18 mouse cellular contexts compared by ENCODE assay signal in genomic region chr19:48651617-48652016, GRCm38 (mm10).
DNase-seq lines count a peak whose midpoint lies in the region; ATAC-seq lines count a peak whose summit lies in the region.
"Had no signal": no experiment of that assay in that cellular context is flagged by ENCODE, and none has a peak within 500 bp of the region (broad histone marks: within the 10 kb centered on the region; RNA-seq: fewer than 3 reads in every experiment).

No protein-coding gene starts in this region.

- no peak overlapping the region for H3K27ac ChIP-seq in forebrain, embryonic 14.5 days (ENCODE audit: low read depth, low read length)
- no peak overlapping the region for H3K27ac ChIP-seq in forebrain, embryonic 11.5 days (ENCODE audit: low read depth, low read length)
- no peak overlapping the region for H3K27ac ChIP-seq in heart, embryonic 10.5 days
- H3K27ac ChIP-seq: gastrocnemius, adult 2 months; hindbrain, embryonic 15.5 days; kidney, postnatal 0 days; liver, embryonic 12.5 days; macrophage had no signal

- DNase-seq in forebrain, embryonic 14.5 days (ENCODE audit: low spot score): peak; percentile 57
- DNase-seq in forebrain, embryonic 11.5 days (ENCODE audit: low spot score): no peak
- peak; percentile 11 for DNase-seq in ES-CJ7 (ENCODE audit: low read depth, low spot score)
- DNase-seq in heart, embryonic 10.5 days (ENCODE audit: low spot score): no peak
- peak; percentile 50 to 73 for DNase-seq in left cerebral cortex, adult 18-20 months (ENCODE audit: low spot score in 2 of 2)
- no peak for DNase-seq in cerebellum, adult 11-12 months
- DNase-seq in urinary bladder, postnatal 10 days (ENCODE audit: low spot score): no peak
- no peak for DNase-seq in thymus, adult 18-20 months
- DNase-seq: cerebellum, postnatal 25 days; gastrocnemius, adult 2 months; layer of hippocampus, postnatal 36 days; thymus, adult 2 months had no signal

- H3K4me1 ChIP-seq in forebrain, embryonic 14.5 days (ENCODE audit: control insufficient read depth, insufficient read depth, low read length): no peaks in the 10 kb centered on the region; the same call in 1 of the 2 replicates
- H3K4me1 ChIP-seq in forebrain, embryonic 11.5 days (replicated peaks; ENCODE audit: control insufficient read depth, insufficient read depth, low read length): no peaks in the 10 kb centered on the region; the same call in 1 of the 2 replicates
- H3K4me1 ChIP-seq in heart, embryonic 10.5 days: no peaks in the 10 kb centered on the region; the same call in 1 of the 2 replicates
- H3K4me1 ChIP-seq: hindbrain, embryonic 15.5 days; liver, embryonic 12.5 days had no signal

- WGBS in forebrain, embryonic 14.5 days: 41% methylated on average over 6 of the region's 6 CpGs
- 79% methylated on average over 6 of the region's 6 CpGs for WGBS in forebrain, embryonic 11.5 days
- 48% methylated on average over 6 of the region's 6 CpGs for WGBS in heart, embryonic 10.5 days

- H3K9me3 ChIP-seq in forebrain, embryonic 14.5 days (replicated peaks; ENCODE audit: control insufficient read depth, low read length): no peaks in the 10 kb centered on the region
- no peaks in the 10 kb centered on the region for H3K9me3 ChIP-seq in forebrain, embryonic 11.5 days (ENCODE audit: control insufficient read depth, low read length)
- no peaks in the 10 kb centered on the region for H3K9me3 ChIP-seq in heart, embryonic 10.5 days
- H3K9me3 ChIP-seq: hindbrain, embryonic 15.5 days; liver, embryonic 12.5 days had no signal

- H3K4me3 ChIP-seq in forebrain, embryonic 14.5 days (ENCODE audit: low read depth, low read length): no peak overlapping the region
- H3K4me3 ChIP-seq in forebrain, embryonic 11.5 days (ENCODE audit: low read depth, low read length): no peak overlapping the region
- H3K4me3 ChIP-seq in heart, embryonic 10.5 days: 0 out of 2 replicates have a peak overlapping the region, but pooled peaks have one; percentile 8
- H3K4me3 ChIP-seq: gastrocnemius, adult 2 months; hindbrain, embryonic 15.5 days; liver, embryonic 12.5 days had no signal

- ATAC-seq in forebrain, embryonic 14.5 days: peak; percentile 48
- no peak for ATAC-seq in forebrain, embryonic 11.5 days (replicated peaks; ENCODE audit: low FRiP score)
- ATAC-seq: activated CD4-positive, CD25-positive, alpha-beta regulatory T cell, adult 4 months; liver, embryonic 12.5 days had no signal

- no peaks in the 10 kb centered on the region for H3K27me3 ChIP-seq in forebrain, embryonic 14.5 days (replicated peaks; ENCODE audit: control insufficient read depth, insufficient read depth, low read length)
- no peaks in the 10 kb centered on the region for H3K27me3 ChIP-seq in forebrain, embryonic 11.5 days (ENCODE audit: control insufficient read depth, insufficient read depth, low read length)
- H3K27me3 ChIP-seq in heart, embryonic 10.5 days (ENCODE audit: insufficient read depth, poor library complexity, severe bottlenecking): no peaks in the 10 kb centered on the region; the same call in 1 of the 2 replicates
- H3K27me3 ChIP-seq: hindbrain, embryonic 15.5 days; liver, embryonic 12.5 days had no signal

- H3K36me3 ChIP-seq in forebrain, embryonic 14.5 days (ENCODE audit: control insufficient read depth, insufficient read depth, low read length): no peaks in the 10 kb centered on the region
- no peaks in the 10 kb centered on the region for H3K36me3 ChIP-seq in forebrain, embryonic 11.5 days (ENCODE audit: control insufficient read depth, insufficient read depth, low read length)
- H3K36me3 ChIP-seq in heart, embryonic 10.5 days: no peaks in the 10 kb centered on the region
- H3K36me3 ChIP-seq: G1E; hindbrain, embryonic 15.5 days; liver, embryonic 12.5 days had no signal

- no peak overlapping the region for H3K4me2 ChIP-seq in forebrain, embryonic 14.5 days (ENCODE audit: low read length)
- H3K4me2 ChIP-seq in forebrain, embryonic 11.5 days (ENCODE audit: low read depth, low read length, severe bottlenecking): no peak overlapping the region
- H3K4me2 ChIP-seq: hindbrain, embryonic 15.5 days; liver, embryonic 12.5 days had no signal

- H3K9ac ChIP-seq in forebrain, embryonic 14.5 days (ENCODE audit: low read length): no peak overlapping the region
- H3K9ac ChIP-seq in forebrain, embryonic 11.5 days (ENCODE audit: low read length): no peak overlapping the region
- H3K9ac ChIP-seq: hindbrain, embryonic 15.5 days; liver, embryonic 12.5 days had no signal

Comparison
In these comparisons a context has a peak if more than half of its experiments do, and no peak if none do; other contexts are left out.
1. DNase-seq: peak in forebrain, embryonic 14.5 days (single experiment), ES-CJ7 (single experiment) and left cerebral cortex, adult 18-20 months (2 of 2); none in forebrain, embryonic 11.5 days (single experiment), heart, embryonic 10.5 days (single experiment), cerebellum, adult 11-12 months (single experiment), urinary bladder, postnatal 10 days (single experiment) and thymus, adult 18-20 months (0 of 2).